Mouse (Mus musculus) liver, embryonic 14.5 days (tissue): ENCODE measurements around the gene Il2ra.

ENCODE experiments used
- CTCF ChIP-seq: IDR thresholded peaks from 2 replicates; pipeline ENCODE4 v1.5.1; 2016; ENCODE audit warnings: antibody characterized with exemption, low read depth, control low read depth
- EP300 ChIP-seq: IDR thresholded peaks from 2 replicates; pipeline ENCODE4 v1.6.1; 2016; ENCODE audit warnings: antibody characterized with exemption, low read depth

- TF ChIP-seq CTCF = peak; percentile 86
- no peak for TF ChIP-seq EP300
Observed at GRCm38 (mm10) chr2:11663961-11664360, 21.4 kb downstream of the Il2ra start.
